Mouse (Mus musculus) lung, postnatal 0 days (tissue): Measurements from ENCODE around the gene Rab6a.

Experiments used
- CTCF ChIP-seq: IDR thresholded peaks from 2 replicates; pipeline ENCODE4 v1.5.1; 2016; ENCODE audit warnings: antibody characterized with exemption, mild to moderate bottlenecking
- EP300 ChIP-seq: IDR thresholded peaks from 2 replicates; pipeline ENCODE4 v1.6.1; 2016; ENCODE audit warnings: antibody characterized with exemption, mild to moderate bottlenecking, control low read depth

DNA sequence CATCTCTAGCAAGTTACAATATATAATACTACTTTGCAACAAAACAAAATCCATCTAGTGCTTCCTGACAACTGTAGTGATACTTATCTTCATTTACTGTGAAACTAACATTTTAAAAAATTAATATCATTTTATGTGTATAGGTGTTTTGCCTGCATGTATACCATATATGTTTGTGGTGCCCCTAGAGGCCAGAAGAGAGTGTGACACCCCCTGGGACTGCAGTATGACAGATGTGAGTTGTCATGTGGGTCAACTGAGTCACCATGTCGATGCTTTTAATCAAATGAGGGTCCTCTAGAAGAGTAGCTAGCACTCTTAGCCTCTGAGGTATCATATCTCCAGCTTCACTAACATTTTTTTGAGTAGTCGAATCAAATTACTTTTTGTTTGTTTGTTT lies 15.1 kb downstream of the Rab6a start:
- no peak for TF ChIP-seq EP300
- TF ChIP-seq CTCF: peak; percentile 59
